Mouse (Mus musculus) macrophage (primary cell): ENCODE measurements around the gene Tmc3. TPM values are rescaled to one million over a fixed set of nuclear protein-coding genes. Genes with fewer than 3 reads are reported as not detected.

Source experiments
- H3K27ac ChIP-seq: fragments of 350-480 bp; formaldehyde crosslinking; 2 replicates; pipeline ENCODE4 v1.9.0; 2021
- H3K36me3 ChIP-seq: fragments of 350-480 bp; formaldehyde crosslinking; 2 replicates; pipeline ENCODE4 v1.9.0; 2021; ENCODE audit errors: inconsistent target
- H3K4me3 ChIP-seq: fragments of 350-480 bp; formaldehyde crosslinking; 2 replicates; pipeline ENCODE4 v1.9.0; 2021; ENCODE audit errors: inconsistent target
- H3K79me2 ChIP-seq: fragments of 350-480 bp; formaldehyde crosslinking; 2 replicates; pipeline ENCODE4 v1.9.0; 2021; ENCODE audit errors: inconsistent target
- WGBS: methylation state at CpG from one replicate; pipeline ENCODE4 v1.1.7; 2026; ENCODE audit warnings: inconsistent platforms; ENCODE audit not compliant: missing documents; 5-methylcytosine and 5-hydroxymethylcytosine counted together
- polyA plus RNA-seq: library from polyadenylated mRNA; stranded (reverse); fragments of 250-400 nt; gene quantifications from 3 replicates; pipeline ENCODE4 v1.2.4, GENCODE M21; 2018; ENCODE audit warnings: inconsistent platforms

The Tmc3 gene
- polyA plus RNA-seq, 1 experiment from 2014 or later = not detected

GRCm38 (mm10) chr7:83637781-83638583 lies 53.3 kb downstream of the Tmc3 start:
- 99% methylated on average over 8 of the region's 8 CpGs for WGBS
- Histone ChIP-seq H3K36me3 (peaks cover 76% of the 10 kb centered on the region), H3K27ac (no peak overlapping the region), H3K79me2 (peaks cover 25% of the 10 kb centered on the region; the same call in 1 of the 2 replicates), H3K4me3 (no peak overlapping the region)

- Histone ChIP-seq H3K4me3 (no peak overlapping the region), H3K36me3 (peaks cover 83% of the 10 kb centered on the region), H3K79me2 (peaks cover 14% of the 10 kb centered on the region; the same call in 1 of the 2 replicates), H3K27ac (no peak overlapping the region)
- WGBS = 31% methylated on average over 3 of the region's 3 CpGs
Observed at GRCm38 (mm10) chr7:83639084-83639483, 54.4 kb downstream of the Tmc3 start.

- 89% methylated on average over 5 of the region's 5 CpGs for WGBS
- peaks cover 89% of the 10 kb centered on the region for H3K36me3 ChIP-seq
- H3K27ac ChIP-seq = no peak overlapping the region
- H3K79me2 ChIP-seq = no peaks in the 10 kb centered on the region
- no peak overlapping the region for H3K4me3 ChIP-seq
Observed at GRCm38 (mm10) chr7:83640581-83640980, 55.9 kb downstream of the Tmc3 start.

GRCm38 (mm10) chr7:83641163-83641562 lies 56.4 kb downstream of the Tmc3 start:
- H3K27ac ChIP-seq = no peak overlapping the region
- no peak overlapping the region for H3K4me3 ChIP-seq
- 91% methylated on average over 2 of the region's 2 CpGs for WGBS
- peaks cover 88% of the 10 kb centered on the region for H3K36me3 ChIP-seq
- peaks cover 1% of the 10 kb centered on the region; the same call in 1 of the 2 replicates for H3K79me2 ChIP-seq

- 95% methylated on average over 6 of the region's 6 CpGs for WGBS
Observed at GRCm38 (mm10) chr7:83643581-83643980, 58.9 kb downstream of the Tmc3 start.

GRCm38 (mm10) chr7:83644761-83645160 lies 60.0 kb downstream of the Tmc3 start:
- H3K27ac ChIP-seq = peak overlapping the region; percentile 58
- peaks cover 66% of the 10 kb centered on the region for H3K36me3 ChIP-seq
- H3K4me3 ChIP-seq = no peak overlapping the region
- WGBS = 96% methylated on average over 2 of the region's 2 CpGs
- H3K79me2 ChIP-seq = peaks cover 23% of the 10 kb centered on the region; the same call in 1 of the 2 replicates

More at GRCm38 (mm10) chr7:83643581-83643980, 58.9 kb downstream of the Tmc3 start:
- Histone ChIP-seq H3K4me3 (no peak overlapping the region), H3K79me2 (peaks cover 11% of the 10 kb centered on the region; the same call in 1 of the 2 replicates), H3K36me3 (peaks cover 76% of the 10 kb centered on the region), H3K27ac (no peak overlapping the region)

- H3K36me3 ChIP-seq = peaks cover 59% of the 10 kb centered on the region
- WGBS = 5% methylated on average over 4 of the region's 5 CpGs
- peak overlapping the region; percentile 58 for H3K27ac ChIP-seq
- no peak overlapping the region for H3K4me3 ChIP-seq
- peaks cover 30% of the 10 kb centered on the region; the same call in 1 of the 2 replicates for H3K79me2 ChIP-seq
Observed at GRCm38 (mm10) chr7:83645476-83645875, 60.7 kb downstream of the Tmc3 start.

GRCm38 (mm10) chr7:83648807-83649206 lies 64.1 kb downstream of the Tmc3 start:
- H3K27ac ChIP-seq = 0 out of 2 replicates have a peak overlapping the region, but pooled peaks have one; percentile 1
- WGBS = 72% methylated on average over 7 of the region's 7 CpGs
- H3K4me3 ChIP-seq = no peak overlapping the region
- H3K36me3 ChIP-seq = peaks cover 27% of the 10 kb centered on the region
- peaks cover 56% of the 10 kb centered on the region for H3K79me2 ChIP-seq

GRCm38 (mm10) chr7:83650638-83651037 lies 65.9 kb downstream of the Tmc3 start:
- WGBS = 1% methylated on average over 5 of the region's 5 CpGs
- H3K36me3 ChIP-seq = peaks cover 14% of the 10 kb centered on the region; the same call in 1 of the 2 replicates
- peaks cover 69% of the 10 kb centered on the region for H3K79me2 ChIP-seq
- H3K27ac ChIP-seq = peak overlapping the region; percentile 7; the same call in 1 of the 2 replicates
- no peak overlapping the region for H3K4me3 ChIP-seq

- WGBS = 58% methylated on average over 4 of the region's 5 CpGs
- Histone ChIP-seq H3K4me3 (no peak overlapping the region), H3K36me3 (no peaks in the 10 kb centered on the region; the same call in 1 of the 2 replicates), H3K27ac (no peak overlapping the region), H3K79me2 (peaks cover 61% of the 10 kb centered on the region)
Observed at GRCm38 (mm10) chr7:83652498-83652897, 67.8 kb downstream of the Tmc3 start.

GRCm38 (mm10) chr7:83653605-83654051 lies 68.9 kb downstream of the Tmc3 start:
- no peaks in the 10 kb centered on the region; the same call in 1 of the 2 replicates for H3K36me3 ChIP-seq
- H3K79me2 ChIP-seq = peaks cover 58% of the 10 kb centered on the region
- H3K27ac ChIP-seq = peak overlapping the region; percentile 76
- 11% methylated on average over 2 of the region's 2 CpGs for WGBS
- peak overlapping the region; percentile 57 for H3K4me3 ChIP-seq

- Histone ChIP-seq H3K79me2 (peaks cover 52% of the 10 kb centered on the region), H3K36me3 (no peaks in the 10 kb centered on the region; the same call in 1 of the 2 replicates), H3K27ac (peak overlapping the region; percentile 76), H3K4me3 (peak overlapping the region; percentile 57)
- 39% methylated on average over 2 of the region's 2 CpGs for WGBS
Observed at GRCm38 (mm10) chr7:83654196-83654595, 69.5 kb downstream of the Tmc3 start.

GRCm38 (mm10) chr7:83654938-83655630 lies 70.4 kb downstream of the Tmc3 start:
- peaks cover 43% of the 10 kb centered on the region for H3K79me2 ChIP-seq
- H3K4me3 ChIP-seq = peak overlapping the region; percentile 57
- H3K27ac ChIP-seq = peak overlapping the region; percentile 76
- WGBS = 3% methylated on average over 5 of the region's 5 CpGs
- H3K36me3 ChIP-seq = no peaks in the 10 kb centered on the region; the same call in 1 of the 2 replicates

GRCm38 (mm10) chr7:83658716-83659115 lies 74.0 kb downstream of the Tmc3 start:
- Histone ChIP-seq H3K27ac (peak overlapping the region; percentile 77), H3K4me3 (no peak overlapping the region), H3K36me3 (no peaks in the 10 kb centered on the region), H3K79me2 (peaks cover 15% of the 10 kb centered on the region; the same call in 1 of the 2 replicates)
- 22% methylated on average over 1 of the region's 1 CpGs for WGBS
